Mouse (Mus musculus) limb, embryonic 11.5 days (tissue): ENCODE data around the gene Nat14. TPM values are rescaled to one million over a fixed set of nuclear protein-coding genes. Genes with fewer than 3 reads are reported as not detected.

Source experiments
- ATAC-seq: fragments of 200-750 bp; cut with Nextera tagmentation; 2 replicates; pipeline ENCODE4 v1.8.0; 2017; ENCODE audit warnings: low read depth; ENCODE audit not compliant: insufficient number of reproducible peaks, low FRiP score, low TSS enrichment
- DNase-seq: peaks from one replicate; pipeline ENCODE4 v3.0.0-alpha.2; 2015; ENCODE audit warnings: low spot score
- H3K27ac ChIP-seq: fragments of 300-500 bp; sonication (generic); replicated peaks from 2 replicates; pipeline ENCODE4 v1.5.1; 2014; ENCODE audit warnings: low read depth, mild to moderate bottlenecking, low read length
- H3K27me3 ChIP-seq: fragments of 300-500 bp; sonication (generic); 2 replicates; pipeline ENCODE4 v1.6.1; 2014; ENCODE audit warnings: mild to moderate bottlenecking, low read length, mixed read lengths; ENCODE audit not compliant: control insufficient read depth, insufficient read depth
- H3K36me3 ChIP-seq: fragments of 300-500 bp; sonication (generic); 2 replicates; pipeline ENCODE4 v1.6.1; 2014; ENCODE audit warnings: mild to moderate bottlenecking, low read length, moderate library complexity, mixed read lengths; ENCODE audit not compliant: control insufficient read depth, insufficient read depth
- H3K4me1 ChIP-seq: fragments of 300-500 bp; sonication (generic); 2 replicates; pipeline ENCODE4 v1.6.1; 2014; ENCODE audit warnings: low read length, mixed read lengths; ENCODE audit not compliant: control insufficient read depth, insufficient read depth
- H3K4me2 ChIP-seq: fragments of 300-500 bp; sonication (generic); 2 replicates; pipeline ENCODE4 v1.6.1; 2014; ENCODE audit warnings: low read depth, mild to moderate bottlenecking, moderate library complexity; ENCODE audit not compliant: severe bottlenecking
- H3K4me3 ChIP-seq: fragments of 300-500 bp; sonication (generic); 2 replicates; pipeline ENCODE4 v1.5.1; 2014; ENCODE audit warnings: low read depth, low read length
- H3K9ac ChIP-seq: fragments of 300-500 bp; sonication (generic); 2 replicates; pipeline ENCODE4 v1.6.1; 2014; ENCODE audit warnings: mild to moderate bottlenecking, low read length
- H3K9me3 ChIP-seq: fragments of 300-500 bp; sonication (generic); 2 replicates; pipeline ENCODE4 v1.6.1; 2016; ENCODE audit warnings: low read length; ENCODE audit not compliant: control insufficient read depth
- WGBS: fragments of 180-500 bp; shearing (Covaris S2); extraction: QIAGEN DNeasy Blood & Tissue Kit; methylation state at CpG from one replicate; pipeline ENCODE4 v1.1.7; 2014; 5-methylcytosine and 5-hydroxymethylcytosine counted together
- polyA plus RNA-seq: library from polyadenylated mRNA; unstranded; fragments of >200 nt; fragmentation: Nextera tagmentation; extraction: Ambion mirVana; gene quantifications from 2 replicates; pipeline ENCODE4 v1.2.1, GENCODE M21; 2014

The Nat14 gene
- polyA plus RNA-seq, 1 experiment from 2014 or later = 2.9 TPM

DNA sequence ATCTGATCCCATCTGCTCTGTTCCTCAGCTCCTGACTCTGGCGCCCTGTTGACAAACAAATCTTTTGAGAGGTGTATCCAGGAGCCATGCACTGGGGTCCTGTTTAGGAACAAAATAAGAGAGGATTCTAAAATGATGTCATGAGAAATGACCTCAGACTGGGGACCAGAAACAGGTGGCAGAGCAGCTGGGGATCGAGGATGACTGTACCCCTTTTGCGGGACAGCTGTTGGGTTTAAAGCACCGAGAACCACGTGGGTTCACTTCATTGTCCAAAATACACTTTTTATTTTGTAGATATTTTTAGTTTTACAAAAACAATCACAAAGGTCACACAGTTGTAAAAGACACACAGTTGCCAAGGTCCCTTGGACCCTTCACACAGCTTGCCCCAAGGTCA is 43.2 kb downstream of the Nat14 start:
- no peaks in the 10 kb centered on the region for H3K36me3 ChIP-seq
- H3K4me3 ChIP-seq = no peak overlapping the region
- no peaks in the 10 kb centered on the region for H3K4me1 ChIP-seq
- H3K4me2 ChIP-seq = no peak overlapping the region
- DNase-seq (no peak), ATAC-seq (no peak)
- WGBS = 87% methylated on average over 5 of the region's 5 CpGs
- no peaks in the 10 kb centered on the region for H3K27me3 ChIP-seq
- H3K27ac ChIP-seq = no peak overlapping the region
- no peak overlapping the region for H3K9ac ChIP-seq
- no peaks in the 10 kb centered on the region for H3K9me3 ChIP-seq

GRCm38 (mm10) chr7:4971068-4971467 is 49.2 kb downstream of the Nat14 start, which contains the start of gene Sbk3:
Gene Sbk3, minus strand, starts transcription at chr7:4971168.
- WGBS = 51% methylated on average over 6 of the region's 6 CpGs
- Histone ChIP-seq H3K36me3 (no peaks in the 10 kb centered on the region), H3K27me3 (no peaks in the 10 kb centered on the region), H3K4me2 (no peak within 1 kb of the TSS), H3K4me3 (no peak within 1 kb of the TSS), H3K27ac (no peak within 1 kb of the TSS), H3K9ac (no peak within 1 kb of the TSS), H3K9me3 (no peaks in the 10 kb centered on the region), H3K4me1 (no peaks in the 10 kb centered on the region)
- DNase-seq = no peak
- ATAC-seq = no peak

DNA sequence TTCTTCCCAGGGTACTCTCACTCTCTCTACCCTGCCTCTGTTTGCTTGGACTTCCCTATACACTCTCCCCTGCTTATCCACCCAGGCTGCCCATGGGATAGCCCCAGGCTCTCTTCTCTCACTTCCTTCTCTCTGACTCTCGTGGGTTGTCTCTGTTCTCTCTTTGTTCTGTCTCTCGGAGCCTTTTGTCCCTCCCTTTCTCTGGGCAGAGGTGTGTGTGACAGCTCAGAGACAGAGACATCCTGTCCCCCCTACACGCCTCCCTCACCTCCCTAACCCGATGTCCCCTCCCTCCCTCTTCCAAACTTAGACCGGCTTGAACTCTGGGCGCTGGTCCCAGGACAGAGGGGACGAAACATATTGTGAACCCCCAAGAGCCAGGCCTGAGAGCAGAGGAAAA is 49.9 kb downstream of the Nat14 start:
- no peaks in the 10 kb centered on the region for H3K36me3 ChIP-seq
- H3K4me1 ChIP-seq = no peaks in the 10 kb centered on the region
- no peaks in the 10 kb centered on the region for H3K27me3 ChIP-seq
- no peak overlapping the region for H3K4me2 ChIP-seq
- WGBS = 24% methylated on average over 7 of the region's 7 CpGs
- ATAC-seq = no peak
- H3K27ac ChIP-seq = no peak overlapping the region
- no peak for DNase-seq
- no peak overlapping the region for H3K9ac ChIP-seq
- H3K4me3 ChIP-seq = no peak overlapping the region
- 0 out of 2 replicates have a peak, but pooled peaks cover under 1% of the 10 kb centered on the region for H3K9me3 ChIP-seq

DNA sequence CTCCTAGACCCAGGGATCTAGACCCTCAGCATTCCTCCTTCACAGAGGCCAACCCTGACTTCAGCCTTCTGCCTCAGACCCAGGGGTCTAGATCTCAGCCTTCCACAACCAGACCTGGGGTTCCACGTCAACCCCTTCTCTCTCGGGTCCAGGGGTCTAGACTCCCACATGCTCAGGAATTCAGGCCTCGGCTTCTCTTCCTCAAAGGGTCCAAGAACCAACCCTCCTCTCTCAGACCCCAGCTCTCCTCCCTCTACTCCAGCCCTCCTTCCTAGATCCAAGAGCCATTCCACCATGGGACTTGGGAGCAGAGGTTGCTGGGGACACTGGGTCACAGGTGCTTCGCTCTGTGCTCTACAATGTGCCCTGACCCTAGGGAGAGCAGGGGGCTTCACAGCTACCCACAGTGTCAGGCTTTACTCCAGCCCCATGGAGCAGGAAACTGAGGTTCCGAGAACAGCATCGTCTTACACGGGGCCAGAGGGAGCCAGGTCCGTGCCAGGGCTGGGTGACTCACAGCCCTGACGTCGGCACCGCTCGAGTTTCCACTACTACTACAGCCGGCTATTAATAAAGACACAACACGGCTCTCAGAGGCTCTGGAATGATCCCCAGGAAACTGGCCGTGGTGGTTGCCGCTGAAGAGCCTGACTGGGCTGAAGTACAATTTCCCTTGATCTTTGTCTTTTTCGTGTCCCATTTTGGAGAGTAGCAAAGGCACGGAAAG is 50.7 kb downstream of the Nat14 start:
- no peak overlapping the region for H3K9ac ChIP-seq
- H3K27ac ChIP-seq = no peak overlapping the region
- no peaks in the 10 kb centered on the region for H3K27me3 ChIP-seq
- 0 out of 2 replicates have a peak, but pooled peaks cover 3% of the 10 kb centered on the region for H3K9me3 ChIP-seq
- DNase-seq = no peak
- no peaks in the 10 kb centered on the region for H3K36me3 ChIP-seq
- no peak overlapping the region for H3K4me2 ChIP-seq
- 68% methylated on average over 18 of the region's 18 CpGs for WGBS
- no peaks in the 10 kb centered on the region for H3K4me1 ChIP-seq
- no peak for ATAC-seq
- no peak overlapping the region for H3K4me3 ChIP-seq

Other genes starting within 250 kb of the Nat14 start
- gene Hspbp1, start 237.0 kb upstream of the Nat14 start, polyA plus RNA-seq = 104 and 112 TPM in 2 replicates
- 1.7 and 2.5 TPM in 2 replicates for gene Brsk1, start 231.4 kb upstream of the Nat14 start, polyA plus RNA-seq
- gene Tmem150b, start 196.8 kb upstream of the Nat14 start, polyA plus RNA-seq = 0.16 and 0.19 TPM in 2 replicates
- gene Kmt5c, start 181.9 kb upstream of the Nat14 start, polyA plus RNA-seq = 76.2 and 80.5 TPM in 2 replicates
- gene Cox6b2, start 168.9 kb upstream of the Nat14 start, polyA plus RNA-seq = 36.9 and 38.4 TPM in 2 replicates
- gene Fam71e2, start 150.7 kb upstream of the Nat14 start, polyA plus RNA-seq = not detected in 2 replicates
- not detected in 2 replicates for gene Il11, start 139.2 kb upstream of the Nat14 start, polyA plus RNA-seq
- gene Tmem190, start 139.1 kb upstream of the Nat14 start, polyA plus RNA-seq = 0.41 TPM in 1 of 2 replicates, not detected in the other
- gene Tmem238, start 132.4 kb upstream of the Nat14 start, polyA plus RNA-seq = 2.1 and 2.6 TPM in 2 replicates
- gene Rpl28, start 129.2 kb upstream of the Nat14 start, polyA plus RNA-seq = 266 and 269 TPM in 2 replicates
- gene Ube2s, start 109.4 kb upstream of the Nat14 start, polyA plus RNA-seq = 527 and 540 TPM in 2 replicates
- 0.20 and 0.44 TPM in 2 replicates for gene Shisa7, start 77.3 kb upstream of the Nat14 start, polyA plus RNA-seq
- 2.8 and 3.5 TPM in 2 replicates for gene Isoc2b, start 51.8 kb upstream of the Nat14 start, polyA plus RNA-seq
- 0.63 and 0.84 TPM in 2 replicates for gene Isoc2a, start 44.9 kb upstream of the Nat14 start, polyA plus RNA-seq
- not detected in 2 replicates for gene Gm36210, start 15.5 kb upstream of the Nat14 start, polyA plus RNA-seq
- gene Zfp628, start 6.8 kb upstream of the Nat14 start, polyA plus RNA-seq = 3.8 and 4.2 TPM in 2 replicates
- 1.7 and 1.9 TPM in 2 replicates for gene Ssc5d, start 3.8 kb downstream of the Nat14 start, polyA plus RNA-seq
- 0.08 and 0.18 TPM in 2 replicates for gene Sbk2, start 42.4 kb downstream of the Nat14 start, polyA plus RNA-seq
- 0.04 TPM in 1 of 2 replicates, not detected in the other for gene Sbk3, start 49.1 kb downstream of the Nat14 start, polyA plus RNA-seq
- 33.3 and 39.2 TPM in 2 replicates for gene Zfp579, start 74.1 kb downstream of the Nat14 start, polyA plus RNA-seq
- 9.3 and 9.6 TPM in 2 replicates for gene Zfp524, start 92.4 kb downstream of the Nat14 start, polyA plus RNA-seq
- gene Fiz1, start 92.7 kb downstream of the Nat14 start, polyA plus RNA-seq = 51.1 and 52.6 TPM in 2 replicates
- gene Gm44973, start 93.5 kb downstream of the Nat14 start, polyA plus RNA-seq = 0.45 and 1.4 TPM in 2 replicates
- 7.5 and 8.2 TPM in 2 replicates for gene Zfp865, start 98.3 kb downstream of the Nat14 start, polyA plus RNA-seq
- 12.5 and 14.4 TPM in 2 replicates for gene Ccdc106, start 98.5 kb downstream of the Nat14 start, polyA plus RNA-seq
- gene 4632433K11Rik, start 112.1 kb downstream of the Nat14 start, polyA plus RNA-seq = not detected in 2 replicates
- 2.7 and 4.1 TPM in 2 replicates for gene Zfp784, start 116.4 kb downstream of the Nat14 start, polyA plus RNA-seq
- gene Zfp580, start 129.5 kb downstream of the Nat14 start, polyA plus RNA-seq = 31.8 and 32.9 TPM in 2 replicates
- gene U2af2, start 140.1 kb downstream of the Nat14 start, polyA plus RNA-seq = 193 and 203 TPM in 2 replicates
- 60.1 and 62.2 TPM in 2 replicates for gene Epn1, start 158.2 kb downstream of the Nat14 start, polyA plus RNA-seq
- not detected in 2 replicates for gene Rfpl4, start 194.9 kb downstream of the Nat14 start, polyA plus RNA-seq
- 0.29 TPM in 1 of 2 replicates, not detected in the other for gene Rasl2-9, start 203.9 kb downstream of the Nat14 start, polyA plus RNA-seq
- gene Vmn1r55, start 227.6 kb downstream of the Nat14 start, polyA plus RNA-seq = 0.01 TPM in 1 of 2 replicates, not detected in the other